Mouse (Mus musculus) liver, adult 2 months (tissue): Measurements from ENCODE around the gene Sorcs3. TPM values are rescaled to one million over a fixed set of nuclear protein-coding genes. Genes with fewer than 3 reads are reported as not detected.

ENCODE experiments used
- DNase-seq: peaks from one replicate; pipeline ENCODE4 v3.0.0-alpha.2; 2011; ENCODE audit warnings: low read depth, low spot score; ENCODE audit errors: extremely low read depth
- H3K27ac ChIP-seq: fragments of 200-500 bp; replicated peaks from 2 replicates; pipeline ENCODE4 v1.5.1; 2012; ENCODE audit warnings: low read depth, mild to moderate bottlenecking, control low read depth, inconsistent platforms, low read length; ENCODE audit not compliant: insufficient read depth
- H3K27me3 ChIP-seq: fragments of 200-500 bp; 2 replicates; pipeline ENCODE4 v1.6.1; 2012; ENCODE audit warnings: mild to moderate bottlenecking, moderate library complexity, low read length, inconsistent platforms; ENCODE audit not compliant: control insufficient read depth, insufficient read depth
- H3K36me3 ChIP-seq: fragments of 200-500 bp; 2 replicates; pipeline ENCODE4 v1.6.1; 2012; ENCODE audit warnings: low read length, inconsistent platforms; ENCODE audit not compliant: control insufficient read depth, insufficient read depth
- H3K4me1 ChIP-seq: fragments of 200-500 bp; 2 replicates; pipeline ENCODE4 v1.6.1; 2011; ENCODE audit warnings: low read length; ENCODE audit not compliant: control insufficient read depth, insufficient read depth
- H3K4me3 ChIP-seq: fragments of 200-500 bp; 2 replicates; pipeline ENCODE4 v1.5.1; 2011; ENCODE audit warnings: low read depth, mild to moderate bottlenecking, control low read depth, low read length, moderate library complexity; ENCODE audit not compliant: insufficient read depth
- H3K79me2 ChIP-seq: fragments of 200-500 bp; 2 replicates; pipeline ENCODE4 v1.6.1; 2012; ENCODE audit warnings: inconsistent platforms, mild to moderate bottlenecking, low read length, moderate library complexity; ENCODE audit not compliant: control insufficient read depth, insufficient read depth
- H3K9ac ChIP-seq: fragments of 200-500 bp; 2 replicates; pipeline ENCODE4 v1.6.1; 2012; ENCODE audit warnings: low read depth, mild to moderate bottlenecking, control low read depth, inconsistent platforms, low read length
- CTCF ChIP-seq: fragments of 200-500 bp; IDR thresholded peaks from 2 replicates; pipeline ENCODE4 v1.5.1; 2011; ENCODE audit warnings: low read depth, low read length, control low read depth
- POLR2A ChIP-seq: fragments of 200-500 bp; IDR thresholded peaks from 2 replicates; pipeline ENCODE4 v1.6.1; 2011; ENCODE audit warnings: low read length, control low read depth; ENCODE audit not compliant: insufficient read depth; ENCODE audit errors: extremely low read depth
- WGBS: fragments of 180-500 bp; shearing (Covaris S2); methylation state at CpG from one replicate; pipeline ENCODE4 v1.1.7; 2018; 5-methylcytosine and 5-hydroxymethylcytosine counted together
- polyA plus RNA-seq: library from polyadenylated mRNA; depleted of rRNA; stranded (reverse); fragments of >200 nt; gene quantifications from 2 replicates; pipeline ENCODE4 v1.2.3, GENCODE M21; 2012
- total RNA-seq: library from RNA; depleted of rRNA; stranded (reverse); fragments of >200 nt; gene quantifications from 2 replicates; pipeline ENCODE4 v1.2.3, GENCODE M21; 2014

Gene Sorcs3
- total and polyA plus RNA-seq, 2 experiments, result 0.04 to 0.09 TPM

DNA sequence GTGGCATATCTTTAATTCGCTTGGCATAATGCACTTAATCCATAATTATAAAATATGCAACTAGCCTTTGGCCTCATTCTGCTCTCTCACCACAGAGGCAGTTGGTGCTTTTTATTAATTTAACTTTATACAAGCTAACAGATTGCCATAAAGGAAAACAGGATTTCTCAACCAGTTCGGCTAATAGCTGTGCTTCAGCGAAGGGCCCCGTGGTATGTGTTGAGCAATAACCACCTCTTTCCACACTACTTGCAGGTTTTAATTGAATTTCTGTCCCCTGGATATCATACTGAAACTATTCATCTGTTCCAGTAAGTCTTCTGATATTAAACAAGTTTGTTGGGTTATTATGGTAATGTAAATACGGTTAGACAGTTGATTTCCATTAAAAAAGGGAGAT is 224.5 kb downstream of the Sorcs3 start:
- TF ChIP-seq POLR2A, result no peak
- TF ChIP-seq CTCF, result no peak
- no peak overlapping the region for H3K27ac ChIP-seq
- 83% methylated on average over 5 of the region's 5 CpGs for WGBS

GRCm38 (mm10) chr19:48438450-48438849 is 232.6 kb downstream of the Sorcs3 start:
- TF ChIP-seq CTCF (no peak), POLR2A (no peak)
- DNase-seq, result no peak
- no peak overlapping the region for H3K9ac ChIP-seq
- no peak overlapping the region for H3K4me3 ChIP-seq
- WGBS, result 84% methylated on average over 1 of the region's 1 CpGs
- H3K27ac ChIP-seq, result no peak overlapping the region
- H3K27me3 ChIP-seq, result no peaks in the 10 kb centered on the region
- no peaks in the 10 kb centered on the region for H3K79me2 ChIP-seq
- no peaks in the 10 kb centered on the region for H3K36me3 ChIP-seq
- H3K4me1 ChIP-seq, result no peaks in the 10 kb centered on the region

More for the DNA sequence above, 224.5 kb downstream of the Sorcs3 start:
- H3K9ac ChIP-seq, result no peak overlapping the region
- no peak overlapping the region for H3K4me3 ChIP-seq
- no peaks in the 10 kb centered on the region for H3K36me3 ChIP-seq
- no peaks in the 10 kb centered on the region for H3K79me2 ChIP-seq
- no peak for DNase-seq
- H3K4me1 ChIP-seq, result no peaks in the 10 kb centered on the region
- no peaks in the 10 kb centered on the region for H3K27me3 ChIP-seq

GRCm38 (mm10) chr19:48461141-48461540 is 255.3 kb downstream of the Sorcs3 start:
- H3K9ac ChIP-seq, result no peak overlapping the region
- TF ChIP-seq CTCF (no peak), POLR2A (no peak)
- no peaks in the 10 kb centered on the region for H3K36me3 ChIP-seq
- no peaks in the 10 kb centered on the region for H3K27me3 ChIP-seq
- no peaks in the 10 kb centered on the region for H3K79me2 ChIP-seq
- no peaks in the 10 kb centered on the region for H3K4me1 ChIP-seq
- H3K4me3 ChIP-seq, result no peak overlapping the region
- 88% methylated on average over 5 of the region's 5 CpGs for WGBS
- DNase-seq, result no peak
- no peak overlapping the region for H3K27ac ChIP-seq

- Histone ChIP-seq H3K4me1 (no peaks in the 10 kb centered on the region), H3K9ac (no peak overlapping the region), H3K4me3 (no peak overlapping the region), H3K27me3 (no peaks in the 10 kb centered on the region), H3K27ac (no peak overlapping the region), H3K79me2 (no peaks in the 10 kb centered on the region), H3K36me3 (no peaks in the 10 kb centered on the region)
- 72% methylated on average over 3 of the region's 3 CpGs for WGBS
- TF ChIP-seq CTCF (no peak), POLR2A (no peak)
- DNase-seq, result no peak
Measured at GRCm38 (mm10) chr19:48462426-48462825, 256.6 kb downstream of the Sorcs3 start.

- H3K36me3 ChIP-seq, result no peaks in the 10 kb centered on the region
- H3K4me1 ChIP-seq, result no peaks in the 10 kb centered on the region
- H3K27ac ChIP-seq, result no peak overlapping the region
- TF ChIP-seq CTCF, result no peak
- no peak for TF ChIP-seq POLR2A
- WGBS, result 90% methylated on average over 3 of the region's 3 CpGs
- H3K9ac ChIP-seq, result no peak overlapping the region
- DNase-seq, result no peak
- no peaks in the 10 kb centered on the region for H3K27me3 ChIP-seq
- no peak overlapping the region for H3K4me3 ChIP-seq
- H3K79me2 ChIP-seq, result no peaks in the 10 kb centered on the region
Measured at GRCm38 (mm10) chr19:48463494-48463893, 257.7 kb downstream of the Sorcs3 start.

GRCm38 (mm10) chr19:48467471-48467870 is 261.6 kb downstream of the Sorcs3 start:
- WGBS, result 81% methylated on average over 4 of the region's 4 CpGs
- H3K4me1 ChIP-seq, result no peaks in the 10 kb centered on the region
- no peak overlapping the region for H3K4me3 ChIP-seq

More at GRCm38 (mm10) chr19:48467471-48467870, 261.6 kb downstream of the Sorcs3 start:
- Histone ChIP-seq H3K36me3 (no peaks in the 10 kb centered on the region), H3K27me3 (no peaks in the 10 kb centered on the region), H3K9ac (no peak overlapping the region), H3K79me2 (no peaks in the 10 kb centered on the region), H3K27ac (no peak overlapping the region)
- no peak for DNase-seq
- TF ChIP-seq POLR2A (no peak), CTCF (no peak)
